In the genomic region with DNA sequence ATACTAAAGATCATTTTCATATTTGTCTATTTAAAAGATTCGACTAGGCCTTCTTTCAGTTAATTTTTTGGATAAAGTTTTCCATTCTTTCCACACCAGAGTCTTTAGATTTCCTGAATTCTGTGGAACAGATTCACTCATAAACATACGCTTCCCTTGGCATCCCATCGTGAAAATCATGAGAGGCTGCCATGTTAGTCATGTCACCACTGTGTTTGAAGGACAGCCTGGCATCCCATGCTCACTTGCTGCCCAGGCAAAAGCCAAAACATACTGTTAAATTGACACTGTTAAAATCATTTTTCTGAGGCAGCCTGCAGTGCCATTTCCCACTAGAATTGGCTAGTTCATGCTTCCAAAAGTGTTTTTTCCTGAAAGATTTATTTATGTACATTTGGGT, we compare ENCODE assay signal across 16 mouse cellular contexts.
"Had no signal": no experiment of that assay in that cellular context is flagged by ENCODE, and none has a peak within 500 bp of the region (broad histone marks: within the 10 kb centered on the region; RNA-seq: fewer than 3 reads in every experiment).

No protein-coding gene starts in this region.

- H3K4me2 ChIP-seq: liver, embryonic 13.5 days; lung, embryonic 14.5 days; midbrain, embryonic 12.5 days; midbrain, embryonic 15.5 days; neural tube, embryonic 12.5 days; neural tube, embryonic 15.5 days had no signal

- H3K36me3 ChIP-seq: liver, embryonic 13.5 days; midbrain, embryonic 12.5 days; midbrain, embryonic 15.5 days; neural tube, embryonic 12.5 days; neural tube, embryonic 15.5 days had no signal

- H3K9ac ChIP-seq: liver, embryonic 13.5 days; lung, embryonic 14.5 days; midbrain, embryonic 12.5 days; midbrain, embryonic 15.5 days; neural tube, embryonic 12.5 days; neural tube, embryonic 15.5 days had no signal

- H3K27me3 ChIP-seq: liver, embryonic 13.5 days; midbrain, embryonic 12.5 days; midbrain, embryonic 15.5 days; neural tube, embryonic 12.5 days; neural tube, embryonic 15.5 days had no signal

- H3K4me3 ChIP-seq: left cerebral cortex, adult 2 months; liver, embryonic 13.5 days; midbrain, embryonic 12.5 days; midbrain, embryonic 15.5 days; neural tube, embryonic 12.5 days; neural tube, embryonic 15.5 days had no signal

- H3K9me3 ChIP-seq: liver, embryonic 13.5 days; midbrain, embryonic 12.5 days; midbrain, embryonic 15.5 days; neural tube, embryonic 12.5 days; neural tube, embryonic 15.5 days had no signal

- H3K27ac ChIP-seq: left cerebral cortex, adult 2 months; liver, embryonic 13.5 days; macrophage; midbrain, embryonic 12.5 days; midbrain, embryonic 15.5 days; neural tube, embryonic 12.5 days; neural tube, embryonic 15.5 days had no signal

- DNase-seq: kidney, postnatal 10 days; kidney, postnatal 36 days; layer of hippocampus, postnatal 36 days; liver, embryonic 13.5 days; lung, embryonic 14.5 days; right cerebral cortex, adult 18-20 months; right cerebral cortex, postnatal 25 days; thymus, adult 18-20 months; thymus, postnatal 36 days had no signal

- H3K4me1 ChIP-seq: liver, embryonic 13.5 days; midbrain, embryonic 12.5 days; midbrain, embryonic 15.5 days; neural tube, embryonic 12.5 days; neural tube, embryonic 15.5 days had no signal

- ATAC-seq: lung, postnatal 0 days; midbrain, embryonic 15.5 days had no signal
